Mouse (Mus musculus): Measurements from ENCODE around the gene Klhl12. TPM values are rescaled to one million over a fixed set of nuclear protein-coding genes. Genes with fewer than 3 reads are reported as not detected.
"Not testable (repeated sequence)": the region's sequence is repeated elsewhere in the genome, so short reads cannot be mapped to it uniquely, and the experiment has no call there.

The Klhl12 gene
- polyA plus RNA-seq, 1 experiment from 2014 or later: 37.7 TPM

DNA sequence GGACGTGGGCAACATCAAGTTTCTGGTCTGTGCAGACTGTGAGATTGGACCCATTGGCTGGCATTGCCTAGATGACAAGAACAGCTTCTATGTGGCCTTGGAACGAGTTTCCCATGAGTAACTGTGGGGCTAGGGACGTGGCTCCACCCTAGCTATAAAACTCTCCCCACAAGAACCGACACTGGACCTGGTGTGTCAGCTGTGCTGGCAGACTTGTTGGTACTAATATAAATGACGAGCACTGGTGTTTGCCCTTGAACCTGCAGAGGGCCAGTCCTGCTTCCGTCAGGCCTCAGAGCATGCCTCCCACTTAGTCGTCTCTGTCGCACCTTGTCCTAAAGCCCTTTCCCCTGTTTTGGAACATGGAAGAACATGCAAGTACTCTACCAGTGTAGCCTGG is 50.9 kb downstream of the Klhl12 start:
- H3K4me2 ChIP-seq: no peak overlapping the region
- no peaks in the 10 kb centered on the region for H3K4me1 ChIP-seq
- H3K27me3 ChIP-seq (replicated peaks): no peaks in the 10 kb centered on the region
- peaks cover 19% of the 10 kb centered on the region; the same call in 1 of the 2 replicates for H3K36me3 ChIP-seq (replicated peaks)
- 96% methylated on average over 8 of the region's 8 CpGs for WGBS
- no peak overlapping the region for H3K9ac ChIP-seq
- no peaks in the 10 kb centered on the region for H3K9me3 ChIP-seq
- no peak overlapping the region for H3K4me3 ChIP-seq
- H3K27ac ChIP-seq: no peak overlapping the region
- ATAC-seq (replicated peaks): no peak

DNA sequence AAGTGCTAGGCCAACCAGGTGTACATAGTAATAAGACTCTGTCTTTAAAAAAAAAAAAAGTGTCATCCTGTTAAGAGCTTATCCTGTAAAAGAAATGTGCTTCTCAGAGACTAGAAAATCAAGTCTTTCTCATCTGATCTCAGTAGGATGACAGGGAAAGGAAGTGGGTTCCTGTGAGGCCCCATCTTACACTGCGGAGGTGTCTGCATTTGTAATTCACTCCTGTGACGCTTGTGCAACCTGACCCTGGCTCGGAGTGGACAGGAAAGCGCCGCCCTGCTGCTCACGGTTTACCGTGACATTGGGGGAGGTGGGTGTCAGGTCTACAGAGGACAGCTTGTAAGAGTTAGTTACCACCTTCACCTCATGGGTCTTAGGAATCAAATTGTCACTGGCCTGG is 54.7 kb downstream of the Klhl12 start:
- no peak overlapping the region for H3K4me2 ChIP-seq
- H3K9ac ChIP-seq: no peak overlapping the region
- H3K9me3 ChIP-seq: no peaks in the 10 kb centered on the region
- no peak overlapping the region for H3K27ac ChIP-seq
- ATAC-seq (replicated peaks): no peak
- WGBS: 64% methylated on average over 7 of the region's 7 CpGs
- peaks cover 9% of the 10 kb centered on the region for H3K4me1 ChIP-seq
- H3K36me3 ChIP-seq (replicated peaks): peaks cover 19% of the 10 kb centered on the region; the same call in 1 of the 2 replicates
- H3K27me3 ChIP-seq (replicated peaks): peaks cover 22% of the 10 kb centered on the region
- no peak overlapping the region for H3K4me3 ChIP-seq

GRCm38 (mm10) chr1:134512183-134512582 is 56.9 kb downstream of the Klhl12 start:
- H3K27me3 ChIP-seq (replicated peaks): peaks cover 24% of the 10 kb centered on the region
- WGBS: 64% methylated on average over 4 of the region's 4 CpGs
- 0 out of 2 replicates have a peak, but pooled peaks cover 10% of the 10 kb centered on the region for H3K36me3 ChIP-seq (replicated peaks)
- ATAC-seq (replicated peaks): no peak
- no peaks in the 10 kb centered on the region for H3K9me3 ChIP-seq
- no peak overlapping the region for H3K9ac ChIP-seq
- no peak overlapping the region for H3K4me2 ChIP-seq
- no peak overlapping the region for H3K27ac ChIP-seq
- H3K4me1 ChIP-seq: peaks cover 14% of the 10 kb centered on the region
- no peak overlapping the region for H3K4me3 ChIP-seq

DNA sequence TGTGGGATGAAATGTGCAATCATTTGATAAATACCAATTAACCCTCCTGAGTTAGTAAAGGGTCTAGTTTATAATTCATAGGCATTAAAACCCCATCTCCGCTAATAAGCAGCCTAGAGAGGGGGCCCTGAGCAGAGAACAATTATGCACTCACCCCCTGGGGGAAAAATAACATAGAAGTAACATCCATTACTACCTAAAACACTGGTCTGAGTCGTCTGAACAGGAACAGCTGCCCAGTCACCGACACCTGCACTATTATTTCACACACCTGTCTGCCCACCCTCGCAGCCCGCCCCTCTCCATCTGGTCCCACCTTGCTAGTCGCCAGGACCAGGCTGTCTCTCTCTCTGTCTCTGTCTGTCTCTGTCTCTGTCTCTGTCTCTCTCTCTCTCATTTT is 57.3 kb downstream of the Klhl12 start:
- H3K36me3 ChIP-seq (replicated peaks): 0 out of 2 replicates have a peak, but pooled peaks cover 7% of the 10 kb centered on the region
- H3K9ac ChIP-seq: no peak overlapping the region
- no peak for ATAC-seq (replicated peaks)
- H3K4me2 ChIP-seq: no peak overlapping the region
- H3K4me3 ChIP-seq: no peak overlapping the region
- peaks cover 14% of the 10 kb centered on the region for H3K4me1 ChIP-seq
- 59% methylated on average over 6 of the region's 6 CpGs for WGBS
- H3K27me3 ChIP-seq (replicated peaks): peaks cover 24% of the 10 kb centered on the region
- H3K9me3 ChIP-seq: no peaks in the 10 kb centered on the region
- no peak overlapping the region for H3K27ac ChIP-seq

DNA sequence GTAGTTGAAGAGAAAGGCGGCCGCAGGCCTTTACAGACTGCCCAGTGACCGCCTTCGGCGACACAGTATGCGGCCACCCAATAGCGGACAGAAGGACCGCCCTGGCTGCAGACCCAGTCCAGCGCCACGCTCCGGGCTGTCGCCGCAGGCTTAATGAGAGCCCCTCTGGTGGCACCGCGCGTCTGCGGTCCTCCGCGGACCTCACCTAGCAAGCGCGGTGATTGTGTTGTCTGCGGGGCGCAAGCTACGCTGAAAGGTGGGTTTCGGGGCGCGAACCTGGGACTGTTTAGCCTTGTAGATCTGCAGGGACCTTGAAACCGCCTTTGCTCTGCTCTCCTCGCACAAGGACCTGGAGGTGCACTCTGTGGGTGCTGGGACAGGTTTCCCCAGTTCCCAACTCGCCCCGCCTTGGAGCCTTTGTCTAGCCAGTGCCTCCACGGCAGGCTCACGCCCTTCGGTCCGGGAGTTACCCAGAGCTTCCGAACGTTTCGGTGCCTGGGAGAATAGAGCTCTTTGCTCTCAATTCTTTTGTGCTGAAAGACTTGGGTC is 58.1 kb downstream of the Klhl12 start:
- WGBS: 1% methylated on average over 38 of the region's 38 CpGs
- H3K27me3 ChIP-seq (replicated peaks): peaks cover 24% of the 10 kb centered on the region
- ATAC-seq (replicated peaks): 0 out of 2 replicates have a peak, but pooled peaks have one; percentile 42

DNA sequence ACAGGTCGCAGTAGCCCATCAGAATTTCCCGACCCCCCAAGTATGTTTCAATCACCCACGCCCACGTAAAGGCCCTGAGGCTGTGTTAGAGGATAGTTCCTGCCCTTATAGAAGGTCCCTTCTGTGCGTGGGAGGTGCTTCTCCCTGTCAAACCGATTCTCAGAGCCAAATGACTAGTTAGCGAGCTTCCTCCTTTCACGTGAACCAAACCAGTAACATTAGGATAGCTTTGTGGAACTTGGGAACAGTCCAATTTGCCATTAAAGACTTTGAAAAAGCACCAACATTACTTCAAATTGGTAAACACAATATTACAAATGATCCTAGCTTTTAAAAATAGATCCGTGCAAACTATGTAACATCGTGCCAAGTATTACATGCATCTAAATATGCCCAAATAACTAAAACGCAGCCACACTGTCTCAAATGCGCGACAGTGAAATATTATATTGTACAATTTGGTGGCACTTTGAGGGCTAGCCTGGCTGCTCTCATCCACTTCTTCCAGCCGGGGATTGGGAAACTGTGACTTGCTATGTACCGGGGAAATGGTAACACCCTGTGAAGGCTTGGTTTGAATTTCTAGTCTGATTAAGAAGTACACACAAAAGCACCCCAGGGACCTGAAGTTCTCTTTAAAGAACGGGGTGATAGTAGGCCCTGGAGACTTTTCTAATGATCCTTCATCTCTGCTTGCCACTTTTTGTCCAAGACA is 58.7 kb downstream of the Klhl12 start:
- H3K4me3 ChIP-seq: peak overlapping the region; percentile 32; the same call in 1 of the 2 replicates
- ATAC-seq (replicated peaks): no peak

More for the DNA sequence above, 58.1 kb downstream of the Klhl12 start:
- Histone ChIP-seq H3K4me3 (peak overlapping the region; percentile 32), H3K4me1 (peaks cover 14% of the 10 kb centered on the region), H3K4me2 (peak overlapping the region; percentile 56), H3K9ac (peak overlapping the region; percentile 28; the same call in 1 of the 2 replicates), H3K36me3 (replicated peaks) (no peaks in the 10 kb centered on the region), H3K9me3 (no peaks in the 10 kb centered on the region), H3K27ac (no peak overlapping the region)

GRCm38 (mm10) chr1:134515891-134516290 is 60.6 kb downstream of the Klhl12 start:
- ATAC-seq (replicated peaks): no peak
- Histone ChIP-seq H3K9ac (no peak overlapping the region), H3K4me2 (no peak overlapping the region), H3K9me3 (no peaks in the 10 kb centered on the region), H3K4me3 (no peak overlapping the region), H3K4me1 (peaks cover 14% of the 10 kb centered on the region), H3K36me3 (replicated peaks) (no peaks in the 10 kb centered on the region), H3K27ac (no peak overlapping the region), H3K27me3 (replicated peaks) (peaks cover 24% of the 10 kb centered on the region)
- 78% methylated on average over 2 of the region's 2 CpGs for WGBS

More for the DNA sequence above, 58.7 kb downstream of the Klhl12 start:
- Histone ChIP-seq H3K4me2 (peak overlapping the region; percentile 56), H3K36me3 (replicated peaks) (no peaks in the 10 kb centered on the region), H3K9me3 (no peaks in the 10 kb centered on the region), H3K27me3 (replicated peaks) (peaks cover 24% of the 10 kb centered on the region), H3K27ac (no peak overlapping the region), H3K4me1 (peaks cover 14% of the 10 kb centered on the region), H3K9ac (no peak overlapping the region)
- 42% methylated on average over 16 of the region's 16 CpGs for WGBS

GRCm38 (mm10) chr1:134516491-134517198 is 61.3 kb downstream of the Klhl12 start:
- WGBS: 7% methylated on average over 4 of the region's 4 CpGs
- H3K27ac ChIP-seq: no peak overlapping the region

DNA sequence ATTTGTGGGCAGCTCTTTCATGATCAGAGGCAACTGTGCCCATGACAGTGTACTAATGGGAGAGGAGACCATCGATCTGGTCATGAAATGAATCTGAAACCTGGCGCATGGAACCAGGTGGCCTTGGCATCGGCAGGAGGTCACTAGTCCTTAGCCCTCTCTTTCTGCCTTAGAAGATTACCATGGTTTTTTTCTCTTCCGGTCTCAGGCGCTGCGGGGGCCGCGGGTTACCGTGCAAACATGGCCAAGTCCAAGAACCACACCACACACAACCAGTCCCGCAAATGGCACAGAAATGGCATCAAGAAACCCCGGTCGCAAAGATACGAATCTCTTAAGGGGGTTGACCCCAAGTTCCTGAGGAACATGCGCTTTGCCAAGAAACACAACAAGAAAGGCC is 62.5 kb downstream of the Klhl12 start:
- H3K4me1 ChIP-seq: peaks cover 12% of the 10 kb centered on the region
- not testable (repeated sequence) for ATAC-seq (replicated peaks); H3K9ac ChIP-seq; H3K4me3 ChIP-seq; H3K9me3 ChIP-seq; H3K36me3 ChIP-seq (replicated peaks); H3K27ac ChIP-seq; H3K4me2 ChIP-seq
- H3K27me3 ChIP-seq (replicated peaks): peaks cover 17% of the 10 kb centered on the region; the same call in 1 of the 2 replicates
- WGBS: 97% methylated on average over 14 of the region's 14 CpGs

More at GRCm38 (mm10) chr1:134516491-134517198, 61.3 kb downstream of the Klhl12 start:
- no peaks in the 10 kb centered on the region for H3K36me3 ChIP-seq (replicated peaks)
- H3K9me3 ChIP-seq: no peaks in the 10 kb centered on the region
- peaks cover 14% of the 10 kb centered on the region for H3K4me1 ChIP-seq
- no peak overlapping the region for H3K4me2 ChIP-seq
- 0 out of 2 replicates have a peak, but pooled peaks have one; percentile 6 for ATAC-seq (replicated peaks)
- no peak overlapping the region for H3K9ac ChIP-seq
- no peak overlapping the region for H3K4me3 ChIP-seq
- H3K27me3 ChIP-seq (replicated peaks): peaks cover 20% of the 10 kb centered on the region; the same call in 1 of the 2 replicates

DNA sequence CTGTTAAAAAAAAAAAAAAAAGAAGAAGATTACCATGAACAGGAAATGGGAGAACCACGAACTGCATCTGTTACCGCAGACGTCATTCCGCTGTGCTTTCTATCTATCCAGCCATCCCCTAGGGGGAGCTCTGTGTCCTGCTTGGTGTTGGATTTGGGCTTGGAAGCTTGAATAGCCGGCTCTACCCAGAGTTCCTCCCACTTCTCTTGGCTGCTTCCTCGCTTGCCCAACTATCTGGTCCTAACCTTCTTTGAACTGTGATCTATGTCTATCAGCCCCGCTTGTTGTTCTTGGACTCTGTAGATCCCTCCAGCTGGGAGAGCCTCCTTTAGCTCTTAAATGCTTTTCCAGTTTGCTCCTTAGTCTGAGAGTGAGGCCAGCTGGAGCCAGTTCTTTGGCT is 63.3 kb downstream of the Klhl12 start:
- Histone ChIP-seq H3K9ac (no peak overlapping the region), H3K4me1 (peaks cover 5% of the 10 kb centered on the region; the same call in 1 of the 2 replicates), H3K4me3 (no peak overlapping the region), H3K4me2 (no peak overlapping the region), H3K27ac (no peak overlapping the region), H3K27me3 (replicated peaks) (peaks cover 11% of the 10 kb centered on the region; the same call in 1 of the 2 replicates), H3K36me3 (replicated peaks) (no peaks in the 10 kb centered on the region), H3K9me3 (no peaks in the 10 kb centered on the region)
- no peak for ATAC-seq (replicated peaks)
- WGBS: 7% methylated on average over 7 of the region's 7 CpGs

DNA sequence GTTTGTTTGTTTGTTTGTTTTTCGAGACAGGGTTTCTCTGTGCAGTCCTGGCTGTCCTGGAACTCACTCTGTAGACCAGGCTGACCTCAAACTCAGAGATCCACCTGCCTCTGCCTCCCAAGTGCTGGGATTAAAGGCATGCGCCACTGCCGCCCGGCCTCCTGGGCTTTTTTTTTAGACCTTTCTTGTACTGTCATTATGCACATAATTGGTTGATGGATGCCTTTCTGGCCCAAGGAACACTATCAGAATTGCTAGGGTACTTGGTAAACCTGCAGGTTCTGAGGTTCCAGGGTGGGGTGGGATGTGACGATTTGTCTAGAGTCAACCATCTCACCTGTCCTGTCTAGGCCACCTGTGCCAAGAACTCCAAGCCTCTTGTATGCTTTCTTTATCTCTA is 63.9 kb downstream of the Klhl12 start:
- H3K4me2 ChIP-seq; H3K9ac ChIP-seq; H3K4me1 ChIP-seq; H3K36me3 ChIP-seq (replicated peaks); ATAC-seq (replicated peaks); H3K27ac ChIP-seq; H3K4me3 ChIP-seq; H3K9me3 ChIP-seq: not testable (repeated sequence)
- H3K27me3 ChIP-seq (replicated peaks): peaks cover 10% of the 10 kb centered on the region; the same call in 1 of the 2 replicates
- 97% methylated on average over 5 of the region's 5 CpGs for WGBS

Data from midbrain, embryonic 15.5 days (tissue).